Mouse (Mus musculus): ENCODE measurements around the gene Hivep3.

DNA sequence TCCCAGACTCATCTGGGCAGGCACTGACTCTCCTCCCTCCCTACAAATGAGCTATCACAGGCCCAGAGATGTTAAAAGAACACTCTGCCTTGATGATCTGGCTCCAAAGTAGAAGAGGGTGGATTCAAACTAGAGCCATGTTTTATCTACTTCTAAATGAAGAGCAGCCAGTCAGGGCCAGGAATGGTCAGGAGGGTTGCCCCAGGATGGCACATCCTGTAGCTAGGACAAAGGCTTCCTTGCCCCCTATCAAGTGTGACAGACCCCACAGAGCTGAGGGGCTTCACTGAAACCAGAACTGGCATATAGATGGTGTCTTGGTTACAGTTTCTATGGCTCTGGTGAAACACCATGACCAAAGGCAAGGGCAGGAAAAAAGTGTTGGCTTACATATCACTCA lies 318.9 kb downstream of the Hivep3 start:
- TF ChIP-seq POLR2A (IDR thresholded peaks at IDR 0.05; ENCODE audit: control insufficient read depth, low read depth, low read length) (no peak), CTCF (IDR thresholded peaks at IDR 0.05; ENCODE audit: control insufficient read depth, insufficient read depth, insufficient replicate concordance, low read depth, low read length) (no peak)
